Mouse (Mus musculus) left cerebral cortex, postnatal 4 days (tissue): ENCODE measurements around the gene Rab33b. TPM values are rescaled to one million over a fixed set of nuclear protein-coding genes. Genes with fewer than 3 reads are reported as not detected.
A peak's percentile ranks its signal among the peaks of the same experiment; 100 is the strongest.
"Not testable (repeated sequence)": the region's sequence is repeated elsewhere in the genome, so short reads cannot be mapped to it uniquely, and the experiment has no call there.

Source experiments
- DNase-seq: peaks from one replicate; pipeline ENCODE4 v3.0.0-alpha.2; 2022
- intact Hi-C: fragments of 180-260 bp; cut with DNase I; formaldehyde crosslinking; loops from one replicate; pipeline ENCODE4 v1.15.1; 2025
- total RNA-seq, 2 experiments: library from RNA; stranded (reverse); gene quantifications; 2 replicates each; pipeline ENCODE4 v1.2.3; 2021

Rab33b gene
- 10 to 100 TPM; 33.3 to 34.3 TPM for total RNA-seq

GRCm38 (mm10) chr3:51483741-51484359, at the start of gene Rab33b:
Gene Rab33b (plus strand): TSS chr3:51483920.
- intact Hi-C loops, result loop anchor here (10.0 kb wide), 1 partner anchor 161 kb away; no protein-coding TSS in a partner anchor
- DNase-seq, result peak; percentile 97

GRCm38 (mm10) chr3:51434364-51434763, 49.4 kb upstream of the Rab33b start:
- intact Hi-C loops, result not testable (repeated sequence)

DNA sequence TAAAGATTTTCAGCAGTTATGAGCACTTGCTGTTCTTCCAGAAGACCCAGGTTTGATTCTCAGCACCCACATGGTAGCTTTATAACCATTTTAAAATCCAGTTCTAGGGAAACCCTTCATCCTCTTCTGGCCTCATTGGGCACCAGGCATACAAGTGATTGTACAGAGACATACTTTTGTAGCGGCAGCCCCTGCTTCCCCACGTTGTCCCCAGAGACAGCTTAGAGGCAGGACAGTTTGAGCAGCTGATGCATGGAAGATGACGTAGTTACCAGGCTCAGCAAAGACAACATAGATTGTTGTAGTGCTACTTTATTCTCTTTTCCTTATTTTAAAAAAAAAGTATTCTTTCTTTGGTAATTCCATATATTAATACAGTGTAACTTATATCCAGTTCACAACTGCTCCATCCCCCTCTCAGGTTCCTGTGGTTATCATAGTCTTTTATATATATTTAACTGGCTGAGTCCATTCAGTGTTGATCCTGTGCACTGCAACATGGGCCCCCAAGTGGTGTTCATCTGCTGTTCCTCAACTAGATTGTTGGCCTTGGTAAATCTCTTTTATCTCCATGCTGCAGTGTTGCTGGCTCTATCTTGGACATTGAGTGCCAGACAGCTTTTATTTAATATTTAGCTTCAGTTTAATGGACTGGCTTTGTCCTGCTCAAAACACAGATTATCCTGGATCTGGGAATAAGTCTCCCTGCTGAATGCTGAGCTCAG, 48.7 kb upstream of the Rab33b start:
- no peak for DNase-seq
- intact Hi-C loops, result no loop called here

More at GRCm38 (mm10) chr3:51434364-51434763, 49.4 kb upstream of the Rab33b start:
- not testable (repeated sequence) for DNase-seq

- intact Hi-C loops, result no loop called here
- DNase-seq, result no peak
Observed at GRCm38 (mm10) chr3:51468530-51468929, 15.2 kb upstream of the Rab33b start.

DNA sequence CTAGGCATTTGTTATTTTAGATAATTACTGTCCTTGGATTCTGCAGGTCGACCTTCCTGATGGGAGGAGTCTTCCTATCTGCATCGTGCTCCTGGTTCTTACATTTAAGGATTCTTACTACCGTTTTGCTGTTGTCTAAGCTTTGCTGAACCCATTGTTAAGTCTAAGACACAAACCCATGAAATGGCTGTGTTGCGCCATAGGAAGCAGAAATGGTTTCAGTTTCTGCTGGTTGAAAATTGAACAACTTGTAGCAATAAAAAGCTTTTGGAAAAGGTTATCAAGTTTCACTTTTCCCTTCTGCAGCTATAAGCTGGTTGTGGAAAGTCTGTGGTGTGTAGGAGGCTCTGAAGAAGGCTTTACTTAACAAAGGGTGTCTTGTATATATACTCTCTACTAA, 8.0 kb upstream of the Rab33b start:
- no peak for DNase-seq
- intact Hi-C loops, result loop anchor here (5.0 kb wide), 1 partner anchor 767 kb away; no protein-coding TSS in a partner anchor

DNA sequence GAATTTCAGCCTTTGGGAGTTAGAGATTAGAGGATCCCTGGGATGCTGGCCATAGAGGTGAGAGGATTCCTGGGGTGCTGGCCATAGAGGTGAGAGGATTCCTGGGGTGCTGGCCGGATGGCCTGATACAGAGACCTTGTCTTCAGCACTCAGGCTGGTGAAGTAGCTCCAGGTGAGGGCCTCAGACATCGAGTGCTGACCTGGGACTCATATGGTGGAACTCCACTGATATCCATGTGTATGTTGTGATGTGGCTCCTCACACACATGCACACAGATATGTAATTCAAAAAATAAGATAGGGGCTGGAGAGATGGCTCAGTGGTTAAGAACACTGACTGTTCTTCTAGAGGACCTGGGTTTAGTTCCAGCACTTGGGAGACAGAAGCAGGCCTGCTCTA, 3.8 kb upstream of the Rab33b start:
- no peak for DNase-seq
- intact Hi-C loops, result loop anchor here (5.0 to 10.0 kb wide), 2 partner anchors 165 to 762 kb away; no protein-coding TSS in a partner anchor

GRCm38 (mm10) chr3:51481059-51481458, 2.7 kb upstream of the Rab33b start:
- intact Hi-C loops, result loop anchor here (10.0 kb wide), 1 partner anchor 164 kb away; no protein-coding TSS in a partner anchor
- peak; percentile 51 for DNase-seq

DNA sequence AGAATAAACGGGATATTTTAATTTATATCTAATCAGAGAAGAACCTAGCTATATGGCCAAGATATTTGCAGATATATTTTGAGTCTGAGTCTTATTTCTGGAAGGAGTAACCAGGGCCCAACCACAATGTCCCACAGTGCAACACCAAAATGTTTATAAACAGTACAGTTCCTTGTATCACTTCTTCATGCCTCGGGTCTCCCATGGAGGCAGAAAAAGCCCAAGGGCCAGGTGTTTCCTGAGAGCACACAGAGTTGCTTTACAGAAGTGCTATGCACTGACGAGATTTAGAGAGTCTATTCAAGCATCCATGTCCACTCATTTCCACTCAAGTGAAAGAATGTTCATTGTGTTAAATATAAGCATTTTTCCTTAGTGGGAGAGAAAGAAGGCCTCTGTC, 1.8 kb upstream of the Rab33b start:
- no peak for DNase-seq
- intact Hi-C loops, result loop anchor here (10.0 kb wide), 1 partner anchor 163 kb away; no protein-coding TSS in a partner anchor

- DNase-seq, result no peak
- intact Hi-C loops, result loop anchor here (10.0 kb wide), 1 partner anchor 162 kb away; no protein-coding TSS in a partner anchor
Observed at GRCm38 (mm10) chr3:51482781-51483180, 939 bp upstream of the Rab33b start.

DNA sequence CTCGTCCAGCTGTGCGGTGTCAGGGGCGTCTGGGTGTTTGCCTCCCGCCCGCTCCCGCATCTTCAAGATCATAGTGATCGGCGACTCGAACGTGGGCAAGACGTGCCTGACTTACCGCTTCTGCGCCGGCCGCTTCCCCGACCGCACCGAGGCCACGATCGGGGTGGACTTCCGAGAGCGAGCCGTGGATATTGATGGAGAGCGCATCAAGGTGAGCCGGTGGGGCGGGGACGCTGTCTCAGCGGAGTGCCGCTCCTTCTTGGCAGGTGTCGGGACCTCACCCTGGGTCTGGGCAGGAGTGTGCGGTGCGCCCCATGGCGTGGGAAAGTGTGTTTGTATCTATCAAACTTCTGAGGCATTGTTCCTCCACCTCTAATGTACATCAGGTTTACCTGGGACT, 650 bp downstream of the Rab33b start:
- DNase-seq, result no peak
- intact Hi-C loops, result loop anchor here (10.0 kb wide), 1 partner anchor 160 kb away; no protein-coding TSS in a partner anchor

GRCm38 (mm10) chr3:51485347-51485746, 1.6 kb downstream of the Rab33b start:
- DNase-seq, result no peak
- intact Hi-C loops, result loop anchor here (10.0 kb wide), 1 partner anchor 159 kb away; no protein-coding TSS in a partner anchor

DNA sequence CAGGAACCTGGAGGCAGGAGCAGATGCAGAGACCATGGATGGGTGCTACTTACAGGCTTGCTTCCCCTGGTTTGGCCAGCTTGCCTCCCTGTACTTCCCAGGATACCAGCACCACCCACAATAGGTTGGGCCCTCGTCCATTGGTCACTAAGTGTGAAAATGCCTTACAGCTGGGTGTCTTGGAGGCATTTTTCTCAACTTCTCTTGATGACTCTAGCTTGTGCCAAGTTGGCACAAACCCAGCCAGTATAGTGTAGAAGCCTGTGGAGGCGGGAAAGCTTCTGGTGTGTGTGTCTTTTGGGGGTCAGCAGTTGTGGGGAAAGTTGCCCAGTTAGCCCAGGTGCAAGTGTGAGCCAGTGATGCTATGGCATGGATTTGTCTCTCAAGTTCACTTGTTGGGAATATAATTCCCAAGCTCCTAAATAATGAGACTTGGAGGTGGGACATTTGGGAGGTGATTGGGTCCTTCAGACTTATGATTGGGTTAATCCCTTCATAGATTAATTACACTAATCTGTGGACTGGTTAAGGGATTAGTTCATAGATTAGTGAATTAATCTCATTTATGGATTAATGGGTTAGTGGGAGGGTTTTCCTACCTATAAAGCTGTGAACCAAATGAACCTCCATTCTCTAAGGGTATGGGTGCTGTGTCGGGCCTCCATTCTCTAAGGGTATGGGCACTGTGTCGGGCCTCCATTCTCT, 2.9 kb downstream of the Rab33b start:
- DNase-seq, result peak; percentile 28
- intact Hi-C loops, result loop anchor here (10.0 kb wide), 1 partner anchor 158 kb away; no protein-coding TSS in a partner anchor

DNA sequence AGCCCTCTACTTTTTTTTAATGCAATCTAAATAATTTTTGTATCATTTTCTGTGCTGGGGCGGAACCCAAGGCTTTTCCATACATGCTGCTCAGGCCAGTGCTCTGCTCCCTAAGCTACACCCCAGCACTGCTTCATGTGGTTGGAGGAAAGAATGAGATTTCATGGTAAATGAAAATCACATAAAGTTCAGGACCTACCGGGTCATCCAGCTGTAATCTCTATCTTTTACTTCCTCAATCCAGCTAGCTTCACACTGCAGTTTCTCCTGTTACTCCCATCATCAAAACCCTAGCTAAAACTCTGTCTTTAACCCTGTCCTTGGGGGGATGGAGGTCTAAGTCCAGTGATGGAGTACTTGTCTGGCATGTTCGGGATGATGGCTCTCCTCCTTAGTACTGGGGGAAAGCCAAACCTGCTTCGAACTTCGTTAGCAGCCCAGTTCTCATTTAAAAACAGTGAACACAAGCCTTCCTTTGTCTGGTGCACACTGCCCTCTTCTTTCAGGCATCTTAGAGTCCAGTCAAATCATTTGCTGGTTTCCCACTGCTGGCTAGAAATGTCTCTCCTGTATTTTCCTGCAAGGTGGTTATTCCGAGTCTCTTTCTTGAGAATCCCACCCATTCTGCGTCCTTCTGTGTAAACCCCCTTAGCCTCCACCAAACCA, 6.5 kb downstream of the Rab33b start:
- no peak for DNase-seq
- intact Hi-C loops, result no loop called here

- no peak for DNase-seq
- intact Hi-C loops, result no loop called here
Observed at GRCm38 (mm10) chr3:51493272-51493838, 9.6 kb downstream of the Rab33b start.

DNA sequence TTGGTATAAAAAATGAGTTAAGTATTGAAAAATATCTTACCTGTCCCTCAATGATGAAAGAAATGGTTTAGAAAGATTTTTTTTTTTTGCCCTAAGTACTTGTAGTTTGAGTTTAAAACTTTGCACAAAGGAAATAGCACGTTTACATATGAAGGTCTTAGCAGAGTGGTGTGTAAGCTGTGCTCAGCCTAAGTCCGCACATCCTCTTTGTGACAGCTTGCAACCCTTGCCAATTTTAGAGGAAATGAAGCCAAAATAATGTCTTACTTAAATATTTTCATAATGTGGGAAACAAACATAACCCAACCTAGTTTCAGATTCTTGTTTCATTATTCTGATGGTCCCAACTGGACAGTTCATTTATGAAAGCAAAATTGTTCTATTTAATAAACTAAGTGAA, 10.7 kb downstream of the Rab33b start:
- intact Hi-C loops, result no loop called here
- DNase-seq, result no peak

- no peak for DNase-seq
- intact Hi-C loops, result no loop called here
Observed at GRCm38 (mm10) chr3:51495646-51496045, 11.9 kb downstream of the Rab33b start.

DNA sequence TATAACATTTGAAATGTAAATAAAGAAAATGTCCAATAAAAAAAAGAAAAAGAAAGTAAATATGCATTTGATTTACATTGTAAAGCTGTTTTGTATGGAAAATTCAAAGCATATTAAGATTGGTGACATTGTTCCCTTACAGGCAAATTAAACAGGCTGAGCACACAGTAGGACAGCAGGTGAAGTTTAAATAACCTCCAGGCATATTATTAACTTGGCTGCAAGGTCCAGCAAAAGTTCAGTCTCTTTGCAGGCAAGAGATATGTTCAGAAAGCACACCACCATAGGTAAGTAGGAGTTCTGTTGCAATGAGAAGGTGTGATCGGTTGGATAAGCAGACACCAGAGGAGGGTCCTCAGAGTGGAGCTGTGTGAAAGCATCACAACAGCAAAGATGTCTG, 14.3 kb downstream of the Rab33b start:
- no peak for DNase-seq

DNA sequence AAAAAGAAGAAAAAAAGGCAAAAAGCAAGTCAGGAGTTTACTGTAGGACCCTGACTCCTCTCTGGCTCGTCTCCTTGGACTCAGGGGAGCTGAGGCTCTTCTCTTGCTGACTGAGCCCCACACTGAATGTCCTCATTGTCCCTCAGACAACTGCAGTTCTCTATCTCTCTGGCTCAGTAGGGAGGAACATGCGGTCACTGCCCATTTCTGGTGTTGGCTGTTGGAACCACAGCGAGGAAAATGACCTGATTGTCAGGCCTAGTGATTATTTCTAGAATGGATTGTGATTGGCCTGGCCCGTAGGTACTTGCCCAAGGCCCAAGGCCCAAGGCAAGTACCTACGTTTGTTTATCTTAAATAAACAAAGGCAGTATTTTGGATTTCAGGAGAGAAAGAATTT, 14.9 kb downstream of the Rab33b start:
- DNase-seq, result no peak
- intact Hi-C loops, result no loop called here

More for the DNA sequence above, 14.3 kb downstream of the Rab33b start:
- intact Hi-C loops, result no loop called here

DNA sequence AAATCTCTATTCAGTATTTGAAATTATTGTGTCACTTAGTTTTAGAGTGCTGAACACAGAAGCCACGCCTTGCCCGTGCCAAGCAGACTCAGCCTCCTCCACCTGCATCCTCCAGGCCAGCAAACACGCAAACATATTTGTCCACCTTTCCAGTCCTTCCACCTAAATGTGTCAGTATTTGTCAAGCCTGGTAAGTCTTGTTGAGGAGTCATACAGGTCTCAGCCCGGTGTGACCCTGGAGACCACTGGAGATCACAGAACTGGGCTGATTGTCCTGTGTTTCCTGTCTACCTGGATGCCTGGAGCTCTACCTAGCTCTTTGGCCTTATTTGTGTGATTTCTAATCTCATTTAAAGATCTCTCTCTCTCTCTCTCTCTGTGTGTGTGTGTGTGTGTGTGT, 16.2 kb downstream of the Rab33b start:
- DNase-seq, result no peak

DNA sequence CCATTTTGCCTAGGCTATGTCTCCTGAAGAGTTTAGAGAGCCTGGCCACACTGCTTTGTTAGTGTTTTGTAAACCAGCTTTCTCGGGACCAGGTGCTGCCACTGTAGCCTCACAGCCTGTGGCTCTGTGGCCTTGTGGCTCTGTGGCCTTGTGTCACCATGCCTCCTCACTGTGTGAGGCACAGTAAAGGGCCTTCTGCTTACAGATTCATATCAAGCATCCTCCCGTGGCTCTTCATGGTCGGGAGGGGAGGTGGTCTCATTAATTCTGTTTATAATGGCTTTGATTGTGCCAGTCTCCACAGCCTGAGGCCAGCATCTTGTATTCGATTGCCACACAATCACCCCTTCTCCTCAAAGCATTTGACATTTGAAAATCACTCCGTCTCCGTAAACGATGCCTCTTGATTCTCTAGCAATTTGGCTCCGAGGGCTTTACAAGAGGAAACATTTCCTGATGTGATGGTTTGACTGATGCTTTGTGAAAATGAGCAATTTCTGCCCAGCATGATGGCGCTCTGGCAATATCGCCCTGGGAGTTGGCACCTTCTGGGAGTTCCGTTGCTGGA, 20.7 kb downstream of the Rab33b start:
- no peak for DNase-seq
- intact Hi-C loops, result no loop called here

More for the DNA sequence above, 16.2 kb downstream of the Rab33b start:
- intact Hi-C loops, result no loop called here
